Mouse (Mus musculus) erythroid progenitor cell, adult 5-6 weeks (primary cell): ENCODE results near the gene Rtraf. TPM values are rescaled to one million over a fixed set of nuclear protein-coding genes. Genes with fewer than 3 reads are reported as not detected.

Source experiments
- ATAC-seq: replicated peaks from 2 replicates; pipeline ENCODE4 v1.8.0; 2016; ENCODE audit warnings: moderate number of reproducible peaks, mild to moderate bottlenecking, moderate TSS enrichment, inconsistent platforms; ENCODE audit not compliant: poor library complexity, low FRiP score, severe bottlenecking
- total RNA-seq, 2 experiments: library from RNA; stranded (forward) in 1 of 2; stranded (reverse) in 1 of 2; fragments of 150-400 nt in 1 of 2; fragments of 186-747, 209-891 nt in 1 of 2; gene quantifications; 2 replicates each; pipeline versions ENCODE4 v1.2.3 to v1.2.4; 2015 to 2017; ENCODE audit warnings: low replicate concordance in 2 of 2

Gene Rtraf
- total RNA-seq, 2 experiments from 2014 or later: 53.2 to 54.2 TPM

GRCm38 (mm10) chr14:19762014-19762413, 61.6 kb downstream of the Rtraf start:
- ATAC-seq: no peak

Other genes starting within 250 kb of the Rtraf start
- 2.5 TPM in 1 of 2 replicates, not detected in the other for gene Gm2237, start 238.7 kb downstream of the Rtraf start, total RNA-seq (2015; ENCODE audit: low replicate concordance)
- 0.64 TPM in 1 of 2 replicates, not detected in the other for gene Gm2237, start 238.7 kb downstream of the Rtraf start, total RNA-seq (2017; ENCODE audit: low replicate concordance)
- gene Gm5458, start 221.2 kb downstream of the Rtraf start, total RNA-seq (2015; ENCODE audit: low replicate concordance): not detected in 2 replicates
- not detected in 2 replicates for gene Gm5458, start 221.2 kb downstream of the Rtraf start, total RNA-seq (2017; ENCODE audit: low replicate concordance)
- 0.72 and 1.3 TPM in 2 replicates for gene Nid2, start 72.6 kb downstream of the Rtraf start, total RNA-seq (2015; ENCODE audit: low replicate concordance)
- 0.13 TPM in 1 of 2 replicates, not detected in the other for gene Nid2, start 72.6 kb downstream of the Rtraf start, total RNA-seq (2017; ENCODE audit: low replicate concordance)
- 18.4 and 21.4 TPM in 2 replicates for gene Gng2, start 153.8 kb upstream of the Rtraf start, total RNA-seq (2015; ENCODE audit: low replicate concordance)
- 4.6 and 6.6 TPM in 2 replicates for gene Gng2, start 153.8 kb upstream of the Rtraf start, total RNA-seq (2017; ENCODE audit: low replicate concordance)